Mouse (Mus musculus) left cerebral cortex, adult 9 months (tissue): Measurements from ENCODE around the gene Elof1.
A peak's percentile ranks its signal among the peaks of the same experiment; 100 is the strongest.
"Not testable (repeated sequence)": the region's sequence is repeated elsewhere in the genome, so short reads cannot be mapped to it uniquely, and the experiment has no call there.

ENCODE experiments used
- DNase-seq, 2 experiments: peaks; one replicate each; pipeline ENCODE4 v3.0.0; 2022; ENCODE audit warnings: low spot score in 2 of 2

Elof1 gene

GRCm38 (mm10) chr9:22092746-22093145, 24.2 kb downstream of the Elof1 start:
- DNase-seq: no peak

GRCm38 (mm10) chr9:22089986-22090385, 27.0 kb downstream of the Elof1 start:
- no peak for DNase-seq

DNA sequence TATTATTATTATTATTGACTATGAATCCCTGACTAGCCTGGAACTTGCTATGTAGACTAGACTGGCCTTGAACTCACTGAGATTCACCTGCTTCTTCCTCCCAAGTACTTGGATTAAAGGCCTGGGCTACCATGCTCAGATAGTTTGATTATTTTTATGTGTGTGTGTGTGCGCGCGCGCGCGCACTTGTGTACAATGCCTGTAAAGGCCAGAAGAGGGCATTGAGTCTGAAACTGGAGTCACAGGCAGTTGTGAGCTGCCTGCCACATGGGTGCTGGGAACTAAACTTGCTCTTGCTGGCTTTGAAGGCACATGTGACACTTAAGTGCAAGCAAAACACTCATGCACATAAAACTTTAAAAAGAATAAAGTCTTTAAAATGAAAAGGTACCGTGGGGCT, 27.7 kb downstream of the Elof1 start:
- DNase-seq: no peak

DNA sequence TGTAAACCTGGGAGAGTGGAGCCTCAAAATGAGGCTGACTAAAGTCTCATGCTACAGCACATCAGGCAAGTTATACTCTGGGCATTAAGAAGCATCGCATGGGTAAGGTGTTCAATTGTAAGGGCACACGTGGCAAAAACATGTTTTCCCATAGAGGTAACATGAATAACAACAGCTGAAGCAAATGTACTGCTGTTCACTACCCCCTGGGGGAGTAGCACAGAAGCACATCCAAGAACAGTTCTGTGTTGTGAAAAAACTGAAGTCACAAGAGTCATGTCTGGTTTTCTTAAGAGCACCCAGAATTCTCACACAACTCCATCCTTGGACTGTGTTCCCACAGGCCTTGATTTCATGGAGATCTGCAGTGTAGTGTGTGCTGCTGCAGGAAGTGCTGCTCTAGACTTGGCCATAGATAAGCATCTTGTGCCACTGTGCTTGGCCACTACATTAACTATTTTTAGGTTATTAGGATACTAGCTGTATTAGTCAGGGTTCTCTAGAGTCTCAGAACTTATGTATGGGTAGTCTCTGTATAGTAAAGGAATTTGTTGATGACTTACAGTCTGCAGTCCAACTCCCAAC, 29.8 kb downstream of the Elof1 start:
- DNase-seq: no peak

DNA sequence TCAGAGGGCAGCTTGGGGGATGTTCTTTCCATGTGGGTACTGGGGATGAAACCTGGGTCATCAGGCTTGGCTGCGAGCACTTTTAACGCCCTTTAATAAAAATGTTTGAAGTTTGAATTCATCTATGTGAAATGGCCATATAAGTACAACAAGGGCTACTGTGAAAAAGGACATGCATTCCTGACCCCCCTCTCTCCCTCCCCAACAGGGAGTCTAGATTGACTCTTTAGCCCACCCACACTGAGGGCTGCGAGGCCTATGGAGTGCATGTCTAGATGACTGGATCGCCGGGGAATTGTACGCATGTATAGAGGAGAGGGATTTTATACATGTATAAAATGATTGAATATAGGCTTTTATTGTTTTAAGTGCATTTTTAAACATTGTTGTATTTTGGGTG, 31.0 kb downstream of the Elof1 start:
- no peak for DNase-seq

- DNase-seq: peak; percentile 96 to 97
Measured at GRCm38 (mm10) chr9:22085022-22085834, 31.7 kb downstream of the Elof1 start, which contains the start of gene Ecsit. Ecsit (minus strand) TSS chr9:22085438.

GRCm38 (mm10) chr9:22084667-22085021, 32.3 kb downstream of the Elof1 start:
- no peak for DNase-seq

- no peak for DNase-seq
Measured at GRCm38 (mm10) chr9:22076223-22076622, 40.7 kb downstream of the Elof1 start.

DNA sequence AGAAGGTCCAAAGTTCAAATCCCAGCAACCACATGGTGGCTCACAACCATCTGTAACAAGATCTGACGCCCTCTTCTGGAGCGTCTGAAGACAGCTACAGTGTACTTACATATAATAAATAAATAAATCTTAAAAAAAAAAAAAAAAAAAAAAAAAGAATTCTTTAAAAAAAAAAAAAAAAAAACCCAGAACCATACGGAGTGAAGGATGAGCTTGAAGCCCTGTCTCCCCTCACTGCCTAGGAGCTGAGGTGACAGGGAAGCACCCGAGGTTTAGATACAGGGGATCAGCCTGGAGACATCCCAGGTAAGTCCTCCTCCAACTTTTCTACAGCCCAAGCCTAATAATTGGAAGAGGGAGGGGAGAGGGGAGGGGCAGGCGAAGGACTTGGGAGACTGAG, 41.2 kb downstream of the Elof1 start:
- DNase-seq: not testable (repeated sequence)

GRCm38 (mm10) chr9:22072276-22072675, 44.7 kb downstream of the Elof1 start:
- DNase-seq: no peak

DNA sequence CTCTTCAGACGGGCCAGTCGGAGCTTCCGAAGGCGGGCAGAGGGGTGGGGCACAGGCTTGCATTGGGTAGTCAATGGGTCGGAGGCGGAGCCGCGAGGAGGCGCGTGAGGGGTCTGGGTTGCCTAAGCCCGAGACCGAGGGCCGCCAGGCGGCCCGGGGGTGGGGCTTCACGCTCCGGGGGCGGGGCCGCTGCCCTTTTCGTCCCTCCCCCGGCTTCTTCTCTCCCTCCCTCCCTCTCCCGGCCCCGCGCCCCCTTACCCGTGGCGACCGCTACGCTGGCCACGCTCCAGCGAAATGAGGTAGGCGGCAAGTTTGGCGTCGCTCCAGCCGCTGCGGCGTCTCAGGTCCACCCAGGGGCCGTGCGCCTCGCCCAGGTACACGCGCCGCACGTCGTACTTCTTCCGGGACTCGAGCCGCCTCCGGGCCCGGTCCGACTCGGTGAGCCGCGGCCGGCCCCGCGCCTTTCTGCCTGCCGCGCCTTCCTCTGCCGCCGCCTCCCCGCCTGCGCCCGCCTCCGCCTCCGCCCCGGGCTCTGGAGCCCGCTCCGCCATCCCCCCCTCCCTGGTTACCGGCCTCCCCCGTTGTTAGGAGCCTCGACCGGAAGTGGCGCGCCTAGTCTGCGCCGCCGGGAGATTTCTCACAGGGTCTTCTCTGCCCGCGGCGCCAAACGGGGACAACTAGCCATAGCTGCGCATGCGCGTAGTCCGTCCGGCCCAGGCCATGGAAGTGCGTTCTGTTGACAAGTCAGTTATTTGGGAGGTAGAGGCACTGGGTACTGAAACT, 46.0 kb downstream of the Elof1 start, which contains the start of the genes Gm49318 and Zfp653:
Gene Gm49318 (minus strand): TSS at position 469 of the 783 bp plus-strand sequence.
Gene Zfp653 (minus strand): TSS at position 586 of the 783 bp plus-strand sequence.
- DNase-seq: peak; percentile 90 to 97

GRCm38 (mm10) chr9:22069881-22070553, 47.0 kb downstream of the Elof1 start:
- no peak for DNase-seq

DNA sequence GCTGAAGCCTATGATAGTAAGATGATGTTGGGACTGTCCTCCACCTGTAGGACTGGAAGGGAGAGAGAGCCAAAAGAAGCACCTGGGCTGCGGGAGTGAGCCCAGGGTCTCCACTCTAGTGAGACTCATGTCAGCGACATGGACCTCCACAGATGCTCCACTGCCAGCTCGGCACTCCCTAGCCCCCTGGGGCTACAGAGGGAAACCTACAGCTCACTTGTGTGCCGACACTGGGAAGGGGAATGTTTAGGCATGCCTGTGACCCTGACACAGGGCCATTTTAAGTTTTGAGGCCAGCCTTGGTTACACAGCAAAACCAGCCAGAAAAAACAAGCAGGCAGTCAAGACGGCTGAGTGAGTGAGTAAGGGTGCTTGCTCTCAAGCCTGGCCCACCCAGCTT, 49.8 kb downstream of the Elof1 start:
- DNase-seq: no peak

DNA sequence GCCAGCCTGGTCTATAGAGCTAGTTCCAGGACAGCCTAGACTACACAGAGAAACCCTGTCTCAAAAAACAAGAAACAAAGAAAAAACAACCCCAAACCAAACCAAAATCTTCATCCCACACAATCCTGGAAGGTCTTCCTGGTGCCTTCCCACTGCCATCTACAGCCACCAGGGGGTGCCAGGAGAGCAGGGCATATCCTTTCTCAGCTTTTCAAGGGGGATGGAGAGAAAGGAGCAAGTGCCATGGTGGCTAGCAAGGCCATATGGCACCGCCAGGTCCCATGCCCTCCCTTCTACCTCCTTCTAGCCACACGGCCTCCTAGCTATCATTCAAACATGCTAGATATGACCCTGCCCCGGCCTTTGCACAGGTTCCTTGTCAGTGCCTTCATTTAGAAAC, 50.5 kb downstream of the Elof1 start:
- DNase-seq: peak in 1 of 2 experiments; percentile 50

DNA sequence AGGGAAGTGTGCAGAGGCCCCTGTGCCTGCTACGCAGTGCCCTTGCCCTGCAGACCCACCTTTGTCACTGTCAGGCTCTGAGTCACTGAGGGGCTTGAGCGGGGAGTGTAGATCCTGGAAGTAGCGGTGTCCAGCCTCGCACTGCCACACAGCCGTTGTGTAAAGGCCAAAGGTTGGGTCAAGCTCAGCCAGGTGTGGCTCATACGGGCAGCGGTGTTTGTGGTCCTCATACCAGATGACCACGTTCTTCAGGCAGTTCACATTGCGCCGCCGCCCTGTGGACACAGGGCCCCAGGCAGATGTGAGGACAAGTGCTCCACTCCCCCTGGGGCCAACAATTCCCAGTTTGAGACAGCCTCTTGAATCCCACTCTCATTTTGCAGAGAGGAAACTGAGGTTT, 51.3 kb downstream of the Elof1 start:
- DNase-seq: no peak

DNA sequence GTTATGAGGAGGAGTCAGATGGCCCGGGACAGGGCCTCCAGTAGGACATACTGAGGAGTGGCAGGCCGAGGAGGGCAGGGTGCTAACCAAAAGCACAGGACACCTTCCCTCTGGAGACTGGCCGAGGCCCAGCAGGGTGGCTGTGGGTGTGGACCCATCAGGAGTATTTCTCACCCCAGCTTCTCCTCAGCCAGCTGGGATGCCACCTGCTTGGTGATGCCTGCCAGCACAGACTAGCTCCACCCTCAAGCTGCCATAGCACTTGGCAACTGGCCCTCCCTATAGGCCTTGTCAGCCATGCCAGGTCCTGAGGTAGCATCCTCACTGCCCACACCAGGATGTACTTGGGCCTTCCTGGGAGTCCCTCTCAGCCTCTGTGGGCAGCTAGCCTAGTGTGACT, 52.6 kb downstream of the Elof1 start:
- peak in 1 of 2 experiments; percentile 59 for DNase-seq
